Mouse (Mus musculus) ES-E14 (cell line): ENCODE data around the gene Pde2a.

Experiments used
- HCFC1 ChIP-seq: IDR thresholded peaks from 2 replicates; pipeline ENCODE4 v1.6.1; 2012; ENCODE audit warnings: low read length, inconsistent platforms, borderline replicate concordance; ENCODE audit not compliant: insufficient read depth
- ZNF384 ChIP-seq: IDR thresholded peaks from 2 replicates; pipeline ENCODE4 v1.6.1; 2012; ENCODE audit warnings: low read depth, low read length, inconsistent platforms

GRCm38 (mm10) chr7:101483498-101484115 lies 62.1 kb downstream of the Pde2a start:
- TF ChIP-seq ZNF384 = no peak
- no peak for TF ChIP-seq HCFC1
